Mouse (Mus musculus): Measurements from ENCODE around the gene Pde10a. TPM values are rescaled to one million over a fixed set of nuclear protein-coding genes. Genes with fewer than 3 reads are reported as not detected.
A peak's percentile ranks its signal among the peaks of the same experiment; 100 is the strongest.

The Pde10a gene
- total and polyA plus RNA-seq, 2 experiments from 2014 or later: 1.5 to 3.0 TPM

GRCm38 (mm10) chr17:8499564-8500117, 25.5 kb upstream of the Pde10a start:
- Histone ChIP-seq H3K36me3 (replicated peaks; ENCODE audit: control insufficient read depth, insufficient read depth, low read length) (no peaks in the 10 kb centered on the region), H3K4me3 (ENCODE audit: low read depth, low read length) (no peak overlapping the region), H3K9me3 (replicated peaks; ENCODE audit: control insufficient read depth, low read length) (no peaks in the 10 kb centered on the region), H3K27ac (ENCODE audit: low read depth) (no peak overlapping the region), H3K27me3 (ENCODE audit: control insufficient read depth, insufficient read depth, low read length) (no peaks in the 10 kb centered on the region), H3K4me1 (ENCODE audit: control insufficient read depth, insufficient read depth) (no peaks in the 10 kb centered on the region), H3K9ac (replicated peaks; ENCODE audit: low read depth, low read length) (no peak overlapping the region), H3K4me2 (ENCODE audit: low read depth, low read length) (no peak overlapping the region)
- ATAC-seq (ENCODE audit: insufficient read depth, low read depth) (no peak), DNase-seq (ENCODE audit: low spot score) (no peak)
- TF ChIP-seq CTCF (IDR thresholded peaks at IDR 0.05; ENCODE audit: low read depth) (no peak), EP300 (IDR thresholded peaks at IDR 0.05; ENCODE audit: low read depth) (no peak)
- WGBS: 55% methylated on average over 4 of the region's 4 CpGs

- Histone ChIP-seq H3K9me3 (replicated peaks; ENCODE audit: control insufficient read depth, low read length) (no peaks in the 10 kb centered on the region), H3K4me2 (ENCODE audit: low read depth, low read length) (no peak overlapping the region), H3K27me3 (ENCODE audit: control insufficient read depth, insufficient read depth, low read length) (no peaks in the 10 kb centered on the region), H3K4me3 (ENCODE audit: low read depth, low read length) (no peak overlapping the region), H3K27ac (ENCODE audit: low read depth) (no peak overlapping the region), H3K4me1 (ENCODE audit: control insufficient read depth, insufficient read depth) (peaks cover 23% of the 10 kb centered on the region), H3K36me3 (replicated peaks; ENCODE audit: control insufficient read depth, insufficient read depth, low read length) (no peaks in the 10 kb centered on the region), H3K9ac (replicated peaks; ENCODE audit: low read depth, low read length) (no peak overlapping the region)
- TF ChIP-seq EP300 (IDR thresholded peaks at IDR 0.05; ENCODE audit: low read depth): no peak
- TF ChIP-seq CTCF (IDR thresholded peaks at IDR 0.05; ENCODE audit: low read depth): no peak
- no peak for ATAC-seq (ENCODE audit: insufficient read depth, low read depth)
- no peak for DNase-seq (ENCODE audit: low spot score)
- 85% methylated on average over 3 of the region's 3 CpGs for WGBS
These were observed 20.8 kb upstream of the Pde10a start for GRCm38 (mm10) chr17:8504381-8504780.

GRCm38 (mm10) chr17:8505669-8506426, 19.3 kb upstream of the Pde10a start:
- ATAC-seq (ENCODE audit: insufficient read depth, low read depth) (peak; percentile 88), DNase-seq (ENCODE audit: low spot score) (peak; percentile 80)
- H3K9me3 ChIP-seq (replicated peaks; ENCODE audit: control insufficient read depth, low read length): no peaks in the 10 kb centered on the region
- 2% methylated on average over 20 of the region's 20 CpGs for WGBS
- H3K27me3 ChIP-seq (ENCODE audit: control insufficient read depth, insufficient read depth, low read length): no peaks in the 10 kb centered on the region
- H3K4me1 ChIP-seq (ENCODE audit: control insufficient read depth, insufficient read depth): peaks cover 23% of the 10 kb centered on the region
- H3K9ac ChIP-seq (replicated peaks; ENCODE audit: low read depth, low read length): no peak overlapping the region
- 0 out of 2 replicates have a peak overlapping the region, but pooled peaks have one; percentile 36 for H3K27ac ChIP-seq (ENCODE audit: low read depth)
- peak overlapping the region; percentile 33 for H3K4me3 ChIP-seq (ENCODE audit: low read depth, low read length)
- H3K4me2 ChIP-seq (ENCODE audit: low read depth, low read length): peak overlapping the region; percentile 59
- no peak for TF ChIP-seq CTCF (IDR thresholded peaks at IDR 0.05; ENCODE audit: low read depth)
- no peak for TF ChIP-seq EP300 (IDR thresholded peaks at IDR 0.05; ENCODE audit: low read depth)
- H3K36me3 ChIP-seq (replicated peaks; ENCODE audit: control insufficient read depth, insufficient read depth, low read length): no peaks in the 10 kb centered on the region

DNA sequence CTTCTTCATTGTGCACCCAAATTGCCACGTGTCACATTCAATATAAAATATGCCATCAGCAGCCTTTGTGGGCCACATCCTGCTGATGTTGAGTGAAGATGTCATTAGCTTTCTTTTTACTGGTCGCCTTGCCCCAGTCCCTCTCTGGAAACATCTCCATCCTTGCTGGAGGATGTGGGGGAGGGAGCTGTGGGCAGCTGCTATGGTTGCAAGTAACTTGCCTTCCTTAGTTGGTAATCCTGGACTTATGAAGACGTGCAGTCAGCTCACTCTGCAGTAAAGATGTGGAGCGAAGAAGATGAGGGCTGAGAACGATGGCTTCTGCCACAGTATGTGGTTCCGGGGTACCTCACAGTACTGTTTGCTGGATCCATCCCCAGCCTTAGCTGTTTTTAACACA, 18.4 kb upstream of the Pde10a start:
- DNase-seq (ENCODE audit: low spot score) (no peak), ATAC-seq (ENCODE audit: insufficient read depth, low read depth) (no peak)

DNA sequence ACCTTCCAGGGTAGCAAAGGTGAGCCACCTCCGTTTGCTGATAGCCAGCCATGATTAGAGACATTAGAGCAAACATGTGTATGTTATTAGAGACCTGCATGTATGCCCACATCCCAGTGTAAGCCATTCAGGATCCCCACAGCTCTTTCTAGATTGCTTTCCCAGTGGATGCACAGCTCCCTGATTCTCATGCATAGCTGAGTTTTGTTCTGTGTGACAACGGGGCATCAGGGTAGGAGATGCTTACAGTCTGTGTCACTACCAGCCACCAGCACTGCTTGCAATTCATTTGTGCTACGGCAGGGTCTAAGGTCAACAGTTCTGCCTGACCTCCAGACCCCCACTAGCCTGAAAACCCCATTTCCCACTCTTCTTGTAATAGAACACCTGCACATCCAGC, 17.5 kb upstream of the Pde10a start:
- TF ChIP-seq EP300 (IDR thresholded peaks at IDR 0.05; ENCODE audit: low read depth) (no peak), CTCF (IDR thresholded peaks at IDR 0.05; ENCODE audit: low read depth) (no peak)
- ATAC-seq (ENCODE audit: insufficient read depth, low read depth) (no peak), DNase-seq (ENCODE audit: low spot score) (no peak)
- H3K4me3 ChIP-seq (ENCODE audit: low read depth, low read length): no peak overlapping the region
- H3K27me3 ChIP-seq (ENCODE audit: control insufficient read depth, insufficient read depth, low read length): no peaks in the 10 kb centered on the region
- no peak overlapping the region; the same call in 1 of the 2 replicates for H3K9ac ChIP-seq (replicated peaks; ENCODE audit: low read depth, low read length)
- H3K36me3 ChIP-seq (replicated peaks; ENCODE audit: control insufficient read depth, insufficient read depth, low read length): no peaks in the 10 kb centered on the region
- H3K9me3 ChIP-seq (replicated peaks; ENCODE audit: control insufficient read depth, low read length): no peaks in the 10 kb centered on the region
- no peak overlapping the region for H3K27ac ChIP-seq (ENCODE audit: low read depth)
- 13% methylated on average over 3 of the region's 3 CpGs for WGBS
- peak overlapping the region; percentile 62; the same call in 1 of the 2 replicates for H3K4me2 ChIP-seq (ENCODE audit: low read depth, low read length)
- peaks cover 23% of the 10 kb centered on the region for H3K4me1 ChIP-seq (ENCODE audit: control insufficient read depth, insufficient read depth)

More for the DNA sequence above, 18.4 kb upstream of the Pde10a start:
- H3K27ac ChIP-seq (ENCODE audit: low read depth): no peak overlapping the region
- peaks cover 23% of the 10 kb centered on the region for H3K4me1 ChIP-seq (ENCODE audit: control insufficient read depth, insufficient read depth)
- 65% methylated on average over 6 of the region's 6 CpGs for WGBS
- H3K27me3 ChIP-seq (ENCODE audit: control insufficient read depth, insufficient read depth, low read length): no peaks in the 10 kb centered on the region
- no peak overlapping the region for H3K9ac ChIP-seq (replicated peaks; ENCODE audit: low read depth, low read length)
- H3K4me2 ChIP-seq (ENCODE audit: low read depth, low read length): no peak overlapping the region
- TF ChIP-seq CTCF (IDR thresholded peaks at IDR 0.05; ENCODE audit: low read depth) (no peak), EP300 (IDR thresholded peaks at IDR 0.05; ENCODE audit: low read depth) (no peak)
- no peaks in the 10 kb centered on the region for H3K36me3 ChIP-seq (replicated peaks; ENCODE audit: control insufficient read depth, insufficient read depth, low read length)
- H3K9me3 ChIP-seq (replicated peaks; ENCODE audit: control insufficient read depth, low read length): no peaks in the 10 kb centered on the region
- H3K4me3 ChIP-seq (ENCODE audit: low read depth, low read length): no peak overlapping the region

Data from heart, postnatal 0 days (tissue).